Mouse (Mus musculus): ENCODE data around the gene Gm20441.
A peak's percentile ranks its signal among the peaks of the same experiment; 100 is the strongest.

The Gm20441 gene

GRCm38 (mm10) chr10:75780769-75781578, at the start of gene Gm20441, which contains the start of gene Gstt3:
Gene Gm20441, minus strand, starts transcription at chr10:75780954.
Gene Gstt3, minus strand, starts transcription at chr10:75781414.
- peak in 1 of 2 experiments; percentile 10 for DNase-seq

GRCm38 (mm10) chr10:75830275-75830670, 49.5 kb upstream of the Gm20441 start:
- DNase-seq = no peak

- no peak for DNase-seq
Observed at GRCm38 (mm10) chr10:75829529-75830274, 48.9 kb upstream of the Gm20441 start.

- peak; percentile 67 to 75 for DNase-seq
Observed at GRCm38 (mm10) chr10:75828500-75828931, 47.8 kb upstream of the Gm20441 start.

GRCm38 (mm10) chr10:75827668-75828360, 47.1 kb upstream of the Gm20441 start:
- peak; percentile 45 to 56 for DNase-seq

- no peak for DNase-seq
Observed at GRCm38 (mm10) chr10:75824530-75824929, 43.8 kb upstream of the Gm20441 start.

- DNase-seq = no peak
Observed at GRCm38 (mm10) chr10:75823782-75824181, 43.0 kb upstream of the Gm20441 start.

- DNase-seq = no peak
Observed at GRCm38 (mm10) chr10:75822443-75822842, 41.7 kb upstream of the Gm20441 start, which contains the start of gene Gstt4. Gene Gstt4, minus strand, starts transcription at chr10:75822543.

GRCm38 (mm10) chr10:75819882-75820281, 39.1 kb upstream of the Gm20441 start:
- DNase-seq = no peak

- DNase-seq = no peak
Observed at GRCm38 (mm10) chr10:75818641-75819040, 37.9 kb upstream of the Gm20441 start.

GRCm38 (mm10) chr10:75804217-75804616, 23.5 kb upstream of the Gm20441 start:
- DNase-seq = no peak

- DNase-seq = peak; percentile 69 to 72
Observed at GRCm38 (mm10) chr10:75798176-75798696, 17.5 kb upstream of the Gm20441 start, which contains the start of gene Gstt1. Gene Gstt1, minus strand, starts transcription at chr10:75798584.

GRCm38 (mm10) chr10:75797619-75798175, 16.9 kb upstream of the Gm20441 start:
- DNase-seq = peak; percentile 70 to 74

- DNase-seq = peak; percentile 14 to 24
Observed at GRCm38 (mm10) chr10:75796731-75797516, 16.2 kb upstream of the Gm20441 start.

- no peak for DNase-seq
Observed at GRCm38 (mm10) chr10:75794880-75795279, 14.1 kb upstream of the Gm20441 start.

GRCm38 (mm10) chr10:75790773-75791172, 10.0 kb upstream of the Gm20441 start:
- no peak for DNase-seq

- no peak for DNase-seq
Observed at GRCm38 (mm10) chr10:75789841-75790240, 9.1 kb upstream of the Gm20441 start.

- no peak for DNase-seq
Observed at GRCm38 (mm10) chr10:75789081-75789735, 8.5 kb upstream of the Gm20441 start.

- DNase-seq = no peak
Observed at GRCm38 (mm10) chr10:75788277-75788676, 7.5 kb upstream of the Gm20441 start.

GRCm38 (mm10) chr10:75785442-75785841, 4.7 kb upstream of the Gm20441 start:
- DNase-seq = no peak

Measured in cerebellum, postnatal 36 days (tissue).